Mouse (Mus musculus) heart, embryonic 16.5 days (tissue): ENCODE data around the gene Slc38a11. TPM values are rescaled to one million over a fixed set of nuclear protein-coding genes. Genes with fewer than 3 reads are reported as not detected.
A peak's percentile ranks its signal among the peaks of the same experiment; 100 is the strongest.

Source experiments
- ATAC-seq: fragments of 200-750 bp; cut with Nextera tagmentation; replicated peaks from 2 replicates; pipeline ENCODE4 v1.8.0; 2017; ENCODE audit warnings: moderate number of reproducible peaks; ENCODE audit not compliant: insufficient read depth, low FRiP score; ENCODE audit errors: extremely low read depth
- H3K27ac ChIP-seq: fragments of 300-500 bp; sonication (generic); 2 replicates; pipeline ENCODE4 v1.5.1; 2014; ENCODE audit warnings: mild to moderate bottlenecking, low read length, control low read depth, moderate library complexity
- H3K27me3 ChIP-seq: fragments of 300-500 bp; sonication (generic); 2 replicates; pipeline ENCODE4 v1.6.1; 2014; ENCODE audit warnings: low read length, mixed read lengths; ENCODE audit not compliant: control insufficient read depth, insufficient read depth
- H3K36me3 ChIP-seq: fragments of 300-500 bp; sonication (generic); 2 replicates; pipeline ENCODE4 v1.6.1; 2014; ENCODE audit not compliant: control insufficient read depth, insufficient read depth
- H3K4me1 ChIP-seq: fragments of 300-500 bp; sonication (generic); 2 replicates; pipeline ENCODE4 v1.6.1; 2014; ENCODE audit warnings: low read length, mixed read lengths; ENCODE audit not compliant: control insufficient read depth, insufficient read depth
- H3K4me2 ChIP-seq: fragments of 300-500 bp; sonication (generic); 2 replicates; pipeline ENCODE4 v1.6.1; 2014; ENCODE audit warnings: low read depth, mild to moderate bottlenecking, control low read depth, low read length
- H3K4me3 ChIP-seq: fragments of 300-500 bp; sonication (generic); 2 replicates; pipeline ENCODE4 v1.5.1; 2014; ENCODE audit warnings: mild to moderate bottlenecking, control low read depth, low read length
- H3K9ac ChIP-seq: fragments of 300-500 bp; sonication (generic); 2 replicates; pipeline ENCODE4 v1.6.1; 2014; ENCODE audit warnings: low read length, control low read depth
- H3K9me3 ChIP-seq: fragments of 300-500 bp; sonication (generic); replicated peaks from 2 replicates; pipeline ENCODE4 v1.6.1; 2016; ENCODE audit warnings: low read length; ENCODE audit not compliant: control insufficient read depth
- WGBS: fragments of 180-500 bp; shearing (Covaris S2); extraction: QIAGEN DNeasy Blood & Tissue Kit; methylation state at CpG from one replicate; pipeline ENCODE4 v1.1.7; 2014; 5-methylcytosine and 5-hydroxymethylcytosine counted together
- polyA plus RNA-seq: library from polyadenylated mRNA; unstranded; fragments of >200 nt; fragmentation: Nextera tagmentation; extraction: Ambion mirVana; gene quantifications from 2 replicates; pipeline ENCODE4 v1.2.1, GENCODE M21; 2015

Slc38a11 gene
- polyA plus RNA-seq, 1 experiment from 2014 or later = 0.25 TPM

DNA sequence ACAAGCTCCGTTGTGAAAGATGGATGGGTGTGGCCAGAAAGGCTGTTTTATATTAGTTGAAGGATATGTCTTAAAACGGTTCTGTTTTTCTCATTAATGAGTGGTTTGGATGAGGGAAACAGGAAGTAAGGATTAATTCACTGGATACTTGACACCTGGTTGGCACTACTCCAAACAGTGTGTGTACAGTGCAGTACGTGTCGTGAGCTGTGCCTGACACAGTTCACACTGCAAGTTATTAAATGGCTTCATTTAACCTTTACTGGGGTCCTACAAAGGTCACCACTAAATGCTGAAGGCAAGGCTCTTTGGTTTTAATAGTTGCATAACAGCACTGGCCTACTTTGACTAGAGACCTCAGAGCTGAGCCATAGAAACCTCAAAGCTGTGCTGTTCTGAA, 18.7 kb upstream of the Slc38a11 start:
- 17% methylated on average over 4 of the region's 4 CpGs for WGBS
- Histone ChIP-seq H3K9ac (no peak overlapping the region), H3K27me3 (no peaks in the 10 kb centered on the region), H3K4me1 (peaks cover 9% of the 10 kb centered on the region), H3K4me2 (no peak overlapping the region), H3K4me3 (no peak overlapping the region), H3K9me3 (no peaks in the 10 kb centered on the region), H3K27ac (no peak overlapping the region), H3K36me3 (no peaks in the 10 kb centered on the region)
- no peak for ATAC-seq

DNA sequence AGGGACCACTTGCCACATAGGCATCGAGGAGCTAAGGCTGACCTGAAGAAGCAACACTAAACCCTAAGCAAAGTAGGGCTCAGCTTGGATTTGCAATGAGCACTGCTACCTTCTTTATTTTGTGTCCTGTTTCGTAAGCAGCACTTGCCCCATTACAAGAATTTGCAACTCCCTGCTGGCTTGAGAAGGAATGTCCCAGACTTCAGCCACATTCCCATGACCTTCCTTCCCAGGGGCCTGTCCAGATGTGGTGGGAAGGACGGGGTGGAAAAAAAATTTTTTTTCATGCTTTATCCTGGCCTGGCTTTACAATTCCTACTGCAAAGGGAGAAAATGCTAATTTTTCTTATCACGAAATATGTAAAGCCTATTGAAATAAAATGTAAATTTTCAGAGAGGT, 14.6 kb upstream of the Slc38a11 start:
- H3K36me3 ChIP-seq = no peaks in the 10 kb centered on the region
- no peak overlapping the region for H3K9ac ChIP-seq
- H3K27ac ChIP-seq = no peak overlapping the region
- WGBS = 60% methylated on average over 4 of the region's 4 CpGs
- peaks cover 9% of the 10 kb centered on the region for H3K4me1 ChIP-seq
- H3K9me3 ChIP-seq = no peaks in the 10 kb centered on the region
- no peak overlapping the region for H3K4me3 ChIP-seq
- no peak overlapping the region for H3K4me2 ChIP-seq
- no peak for ATAC-seq
- no peaks in the 10 kb centered on the region for H3K27me3 ChIP-seq

DNA sequence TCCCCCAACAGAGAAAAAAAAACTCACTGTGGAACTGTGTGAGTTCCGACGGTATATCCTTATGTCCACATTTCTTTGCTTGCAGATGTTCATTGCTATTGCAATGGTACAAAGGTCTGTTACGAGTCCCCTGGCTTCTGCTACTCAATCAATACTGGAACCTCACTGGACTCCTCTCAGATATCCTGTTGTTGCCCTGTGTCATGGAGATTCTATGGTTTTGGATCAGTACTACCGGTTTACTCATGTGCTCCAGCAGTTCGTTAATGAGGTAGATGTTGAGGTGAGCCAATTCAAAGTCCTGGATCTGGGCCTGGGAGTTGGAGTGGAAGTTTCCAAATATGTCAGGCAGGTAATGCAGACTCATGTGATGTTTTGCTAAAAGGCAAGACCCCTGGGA, 10.6 kb upstream of the Slc38a11 start:
- Histone ChIP-seq H3K4me1 (peaks cover 3% of the 10 kb centered on the region), H3K27ac (no peak overlapping the region), H3K9ac (no peak overlapping the region), H3K4me3 (no peak overlapping the region), H3K4me2 (no peak overlapping the region), H3K27me3 (no peaks in the 10 kb centered on the region), H3K9me3 (no peaks in the 10 kb centered on the region), H3K36me3 (no peaks in the 10 kb centered on the region)
- WGBS = 88% methylated on average over 5 of the region's 5 CpGs
- no peak for ATAC-seq

DNA sequence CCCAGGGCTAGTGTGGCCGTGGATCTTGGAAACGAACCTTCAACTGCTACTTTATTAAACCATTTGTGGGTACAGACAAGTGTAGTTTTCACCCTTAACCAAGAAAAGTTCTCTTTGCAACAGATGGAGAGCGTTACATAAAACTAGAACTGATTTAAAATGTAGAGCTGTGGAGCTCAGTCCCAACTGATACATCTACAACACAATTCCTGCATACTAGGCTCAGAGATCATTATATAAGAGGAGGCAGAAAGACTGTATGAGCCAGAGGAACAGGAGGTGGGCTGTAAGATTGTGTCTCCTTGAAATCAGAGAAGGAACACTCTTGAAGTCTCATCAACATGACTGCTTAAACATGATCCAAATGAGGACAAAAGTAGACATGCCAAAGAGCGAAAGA, 9.2 kb upstream of the Slc38a11 start:
- H3K9me3 ChIP-seq = no peaks in the 10 kb centered on the region
- H3K9ac ChIP-seq = no peak overlapping the region
- 88% methylated on average over 4 of the region's 4 CpGs for WGBS
- no peak overlapping the region for H3K4me2 ChIP-seq
- H3K4me3 ChIP-seq = no peak overlapping the region
- no peaks in the 10 kb centered on the region for H3K36me3 ChIP-seq
- no peaks in the 10 kb centered on the region for H3K4me1 ChIP-seq
- no peaks in the 10 kb centered on the region for H3K27me3 ChIP-seq
- no peak overlapping the region for H3K27ac ChIP-seq
- no peak for ATAC-seq

DNA sequence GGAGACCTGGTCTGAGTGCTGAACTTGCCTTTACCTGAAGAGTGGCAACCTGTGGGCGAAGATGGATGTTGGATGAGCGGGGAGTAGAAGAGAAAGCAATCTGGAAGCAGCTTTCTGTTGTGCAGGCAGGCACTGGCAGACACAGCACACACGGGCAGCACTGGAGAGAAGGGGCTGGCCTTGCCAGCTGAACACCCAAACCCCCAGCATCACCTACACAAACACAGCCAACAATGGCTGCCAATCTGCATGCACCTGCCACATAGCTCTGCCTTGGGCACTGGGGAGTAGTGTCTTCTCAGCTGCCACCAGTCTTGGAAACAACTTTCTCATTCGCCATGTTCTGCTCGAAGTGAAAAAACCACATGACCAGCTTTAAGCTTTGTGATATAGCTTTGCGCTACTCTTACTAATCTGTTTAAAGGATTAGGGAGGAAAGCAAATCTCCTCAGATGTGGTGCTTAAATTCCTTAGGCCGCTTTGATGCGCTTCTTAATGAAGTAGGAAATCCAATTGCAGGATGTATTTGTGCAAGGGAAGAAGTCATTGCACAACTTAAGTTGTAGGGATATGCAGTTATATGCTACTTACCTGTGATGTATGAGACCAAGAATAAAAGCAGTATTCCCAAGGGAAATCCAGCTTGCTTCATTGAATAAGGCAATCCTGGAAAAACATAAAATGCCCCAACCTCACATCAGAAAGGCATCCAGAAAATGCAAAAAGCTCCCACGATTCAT, 2.9 kb downstream of the Slc38a11 start:
- WGBS = 81% methylated on average over 9 of the region's 9 CpGs
- no peak overlapping the region for H3K27ac ChIP-seq
- H3K9ac ChIP-seq = no peak overlapping the region
- no peaks in the 10 kb centered on the region for H3K36me3 ChIP-seq
- no peaks in the 10 kb centered on the region for H3K27me3 ChIP-seq
- no peak for ATAC-seq
- no peaks in the 10 kb centered on the region for H3K9me3 ChIP-seq
- no peak overlapping the region for H3K4me2 ChIP-seq
- no peak overlapping the region for H3K4me3 ChIP-seq
- no peaks in the 10 kb centered on the region for H3K4me1 ChIP-seq

DNA sequence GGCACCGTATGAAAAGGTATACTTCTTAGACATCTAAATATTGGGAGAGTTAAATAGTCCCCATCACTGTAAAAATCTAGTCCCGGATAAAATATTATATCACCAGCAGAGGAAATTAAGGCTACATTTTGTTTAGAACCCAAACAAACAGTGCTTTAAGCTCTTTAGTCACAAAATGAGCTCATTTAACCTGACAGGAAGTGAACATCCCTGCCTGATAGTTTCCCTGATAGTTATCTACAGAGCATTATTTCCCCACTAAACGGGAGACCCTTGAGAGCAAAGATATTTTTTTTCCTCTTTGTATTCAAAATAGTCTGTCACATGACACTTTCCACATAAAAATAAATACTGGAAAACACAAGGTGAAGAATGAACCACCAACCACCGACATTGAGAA, 16.5 kb downstream of the Slc38a11 start:
- 45% methylated on average over 4 of the region's 4 CpGs for WGBS
- no peaks in the 10 kb centered on the region for H3K27me3 ChIP-seq
- ATAC-seq = no peak

DNA sequence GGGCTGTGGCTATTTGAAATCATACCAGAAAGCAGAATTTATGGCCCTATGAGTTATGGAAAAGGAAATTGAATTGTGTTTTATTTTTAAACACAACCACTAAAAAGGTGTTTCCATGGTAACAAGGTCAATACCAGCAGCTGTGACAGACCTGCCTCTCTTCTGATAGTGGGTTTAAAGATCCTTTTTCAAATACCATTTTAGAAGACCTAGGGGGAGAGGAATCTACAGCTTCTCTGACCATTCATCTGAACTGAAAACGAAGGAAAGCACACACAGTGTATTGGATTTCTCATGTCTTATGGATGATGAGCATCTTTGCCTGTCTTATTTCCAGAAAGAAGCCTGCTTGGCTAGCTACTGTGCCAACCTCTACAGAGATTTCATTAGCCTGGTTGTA, 16.9 kb downstream of the Slc38a11 start:
- no peaks in the 10 kb centered on the region for H3K36me3 ChIP-seq
- no peaks in the 10 kb centered on the region for H3K9me3 ChIP-seq
- H3K27me3 ChIP-seq = no peaks in the 10 kb centered on the region
- no peak overlapping the region for H3K9ac ChIP-seq
- no peak for ATAC-seq
- H3K4me1 ChIP-seq = peaks cover 9% of the 10 kb centered on the region
- H3K4me3 ChIP-seq = no peak overlapping the region
- H3K27ac ChIP-seq = no peak overlapping the region
- H3K4me2 ChIP-seq = no peak overlapping the region
- 67% methylated on average over 1 of the region's 1 CpGs for WGBS

More for the DNA sequence above, 16.5 kb downstream of the Slc38a11 start:
- no peaks in the 10 kb centered on the region for H3K36me3 ChIP-seq
- peaks cover 7% of the 10 kb centered on the region for H3K4me1 ChIP-seq
- H3K4me3 ChIP-seq = no peak overlapping the region
- no peaks in the 10 kb centered on the region for H3K9me3 ChIP-seq
- H3K9ac ChIP-seq = no peak overlapping the region
- H3K27ac ChIP-seq = no peak overlapping the region
- H3K4me2 ChIP-seq = no peak overlapping the region

DNA sequence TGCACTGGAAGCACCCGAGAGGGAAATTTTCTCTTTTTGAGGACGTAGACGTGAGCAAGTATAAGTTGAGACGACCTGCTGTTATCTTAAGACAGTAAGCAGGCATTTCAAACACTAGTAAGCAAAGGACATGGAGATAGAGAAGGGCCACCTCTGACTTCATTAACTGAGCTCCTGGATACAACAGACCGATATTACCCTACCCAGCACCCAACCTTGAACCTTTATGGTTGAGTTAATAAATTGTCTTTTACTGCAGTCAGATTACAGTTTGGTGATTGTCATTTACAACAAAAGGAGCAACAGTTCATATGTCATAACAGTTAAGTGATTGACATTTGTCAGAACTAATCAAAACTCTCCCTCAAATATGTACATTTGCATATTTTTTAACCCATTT, 17.8 kb downstream of the Slc38a11 start:
- Histone ChIP-seq H3K27ac (no peak overlapping the region), H3K27me3 (no peaks in the 10 kb centered on the region), H3K4me3 (no peak overlapping the region), H3K36me3 (no peaks in the 10 kb centered on the region), H3K9me3 (no peaks in the 10 kb centered on the region), H3K4me2 (no peak overlapping the region), H3K4me1 (peaks cover 11% of the 10 kb centered on the region), H3K9ac (no peak overlapping the region)
- WGBS = 79% methylated on average over 5 of the region's 5 CpGs
- ATAC-seq = no peak

DNA sequence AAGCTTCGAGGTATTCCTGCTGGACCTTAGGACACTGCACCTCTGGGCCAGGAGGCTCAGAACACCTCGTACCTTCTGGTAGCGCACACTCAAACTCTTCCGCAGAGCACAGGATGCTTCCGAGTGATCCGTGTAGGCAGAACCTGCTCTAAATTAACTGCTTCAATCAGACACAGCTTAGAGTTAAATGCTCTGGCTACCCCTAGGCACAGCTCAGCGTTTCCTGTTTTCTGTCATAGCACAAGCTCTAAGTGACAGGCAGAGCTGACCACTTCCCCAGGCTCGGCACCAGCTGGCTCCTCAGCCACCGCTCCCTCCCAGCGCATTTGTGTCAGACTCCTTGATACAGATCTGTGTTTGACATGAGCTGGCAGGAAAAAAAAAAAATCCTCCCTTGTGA, 21.8 kb downstream of the Slc38a11 start:
- ATAC-seq = peak; percentile 73
- Histone ChIP-seq H3K9me3 (no peaks in the 10 kb centered on the region), H3K9ac (no peak overlapping the region), H3K27ac (peak overlapping the region; percentile 48), H3K4me1 (peaks cover 11% of the 10 kb centered on the region), H3K4me3 (no peak overlapping the region), H3K36me3 (no peaks in the 10 kb centered on the region), H3K4me2 (peak overlapping the region; percentile 17; the same call in 1 of the 2 replicates), H3K27me3 (no peaks in the 10 kb centered on the region)
- WGBS = 32% methylated on average over 10 of the region's 10 CpGs
